Mouse (Mus musculus) bone marrow, adult 2 months (tissue): ENCODE data around the gene H2al1m. TPM values are rescaled to one million over a fixed set of nuclear protein-coding genes. Genes with fewer than 3 reads are reported as not detected.
A peak's percentile ranks its signal among the peaks of the same experiment; 100 is the strongest.
"Not testable (repeated sequence)": the region's sequence is repeated elsewhere in the genome, so short reads cannot be mapped to it uniquely, and the experiment has no call there.

Source experiments
- H3K27ac ChIP-seq: fragments of 200-500 bp; 2 replicates; pipeline ENCODE4 v1.5.1; 2012; ENCODE audit warnings: low read depth, mild to moderate bottlenecking, control low read depth, inconsistent platforms, low read length; ENCODE audit not compliant: control insufficient read depth, poor library complexity, insufficient read depth
- H3K4me1 ChIP-seq: fragments of 200-500 bp; 2 replicates; pipeline ENCODE4 v1.6.1; 2011; ENCODE audit warnings: low read length; ENCODE audit not compliant: control insufficient read depth, insufficient read depth
- H3K4me3 ChIP-seq: fragments of 200-500 bp; replicated peaks from 2 replicates; pipeline ENCODE3; 2011; ENCODE audit warnings: mild to moderate bottlenecking, low read depth, low read length, control low read depth; ENCODE audit not compliant: control insufficient read depth
- CTCF ChIP-seq: fragments of 200-500 bp; IDR thresholded peaks from 2 replicates; pipeline ENCODE4 v1.5.1; 2011; ENCODE audit warnings: low read length, control low read depth; ENCODE audit not compliant: control insufficient read depth, insufficient read depth
- POLR2A ChIP-seq: fragments of 200-500 bp; IDR thresholded peaks from 2 replicates; pipeline ENCODE4 v1.6.1; 2011; ENCODE audit warnings: low read depth, mild to moderate bottlenecking, control low read depth, low read length, borderline replicate concordance; ENCODE audit not compliant: control insufficient read depth
- WGBS: fragments of 180-500 bp; shearing (Covaris S2); methylation state at CpG from one replicate; pipeline ENCODE4 v1.1.7; 2018; 5-methylcytosine and 5-hydroxymethylcytosine counted together
- polyA plus RNA-seq: library from polyadenylated mRNA; stranded (reverse); fragments of >200 nt; gene quantifications from 2 replicates; pipeline ENCODE4 v1.2.4, GENCODE M21; 2011; ENCODE audit warnings: low replicate concordance; ENCODE audit not compliant: missing spikeins, insufficient read depth, insufficient read length

H2al1m gene
- 3.2 TPM in 1 of 2 replicates, not detected in the other for polyA plus RNA-seq

DNA sequence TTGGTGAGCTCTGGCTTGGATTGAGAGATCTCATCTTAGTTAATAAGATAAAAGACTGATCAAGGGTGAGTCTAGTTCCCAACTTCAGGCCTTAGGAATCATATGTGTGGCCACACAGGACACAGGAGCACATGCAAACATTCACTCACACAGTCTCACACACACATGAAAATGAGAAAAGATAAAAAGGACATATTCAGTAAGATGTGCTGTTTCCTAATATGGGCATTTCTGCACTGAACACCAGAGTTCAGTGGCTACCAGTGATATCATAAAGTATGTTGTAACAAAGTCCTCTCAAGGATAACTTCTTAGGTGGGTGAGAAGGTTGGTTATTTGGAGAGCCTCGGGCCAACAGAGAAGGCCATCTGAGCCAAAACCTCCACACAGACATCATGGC is at the start of gene H2al1m:
TSS of gene H2al1m (plus strand) at position 301 of the 400 bp plus-strand sequence.
- not testable (repeated sequence) for H3K4me3 ChIP-seq, H3K4me1 ChIP-seq, H3K27ac ChIP-seq
- WGBS, result no CpG with 5 or more reads among the region's 1 CpGs

DNA sequence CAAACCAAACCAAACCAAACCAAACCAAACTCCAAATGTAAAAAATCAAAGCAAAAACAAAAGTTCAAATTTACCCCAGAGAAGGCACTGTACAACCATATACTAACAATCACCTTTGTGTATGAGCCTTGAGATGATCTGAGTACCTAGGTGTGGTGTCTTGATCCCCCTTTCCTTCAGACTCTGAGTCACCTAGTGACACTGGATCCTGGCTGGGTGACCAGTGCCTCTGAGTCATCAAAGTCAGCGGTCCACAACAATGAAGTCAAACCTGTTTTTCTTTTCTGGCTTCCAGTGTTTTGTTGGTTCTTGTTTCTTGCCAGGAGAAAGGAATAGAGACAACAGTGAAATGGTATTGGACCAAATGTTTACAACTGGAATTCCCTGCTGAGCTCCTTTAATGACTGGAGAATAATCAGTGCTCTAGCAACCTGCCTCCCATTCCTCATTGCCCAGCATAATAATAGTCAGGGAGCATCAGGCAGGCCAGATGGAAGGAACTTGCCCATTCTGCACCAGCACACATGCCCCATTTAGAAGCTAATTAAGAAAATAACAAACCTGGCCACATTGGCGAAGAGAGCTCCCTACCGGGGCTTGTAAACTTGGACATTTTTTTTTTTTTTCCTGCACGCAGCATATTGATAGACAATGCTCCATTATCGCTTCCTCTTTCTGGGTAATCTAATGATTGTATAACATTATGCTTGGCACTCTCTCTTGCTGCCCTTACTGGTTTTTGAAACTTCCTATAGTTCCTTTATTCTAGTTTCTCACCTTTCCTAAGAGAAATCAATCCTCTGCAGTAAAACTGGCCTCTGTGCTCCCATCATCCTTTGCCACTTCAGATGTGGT is 42.6 kb upstream of the H2al1m start:
- Histone ChIP-seq H3K4me1 (no peaks in the 10 kb centered on the region; the same call in 1 of the 2 replicates), H3K4me3 (no peak overlapping the region), H3K27ac (no peak overlapping the region)
- TF ChIP-seq CTCF, result no peak
- TF ChIP-seq POLR2A, result no peak
- WGBS, result 63% methylated on average over 5 of the region's 5 CpGs

DNA sequence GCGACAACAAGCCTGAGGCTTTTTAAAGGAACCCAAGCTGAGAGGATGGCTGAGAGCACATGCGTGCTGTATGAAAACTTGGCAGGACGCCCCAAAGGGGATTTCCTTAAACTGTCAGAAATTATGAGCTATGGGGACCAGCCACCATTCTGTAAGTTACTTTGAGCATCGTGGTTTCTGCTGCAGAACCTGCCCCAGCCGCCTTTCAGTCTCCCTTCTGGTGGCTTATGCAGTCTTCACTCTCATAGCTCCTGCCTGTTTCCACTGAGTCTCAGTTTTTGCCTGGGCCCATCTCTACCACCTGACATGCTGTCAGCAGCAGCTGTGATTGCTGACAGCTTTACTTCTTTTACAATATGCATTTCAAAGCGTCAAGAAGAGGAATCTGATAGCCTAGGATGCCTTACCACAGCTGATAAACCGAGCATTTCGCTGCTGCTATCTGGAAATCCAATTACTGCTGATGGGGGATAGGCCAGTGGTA is 40.1 kb upstream of the H2al1m start:
- WGBS, result 31% methylated on average over 8 of the region's 8 CpGs
- TF ChIP-seq POLR2A (no peak), CTCF (no peak)
- Histone ChIP-seq H3K27ac (no peak overlapping the region), H3K4me3 (no peak overlapping the region), H3K4me1 (no peaks in the 10 kb centered on the region; the same call in 1 of the 2 replicates)

- no peak overlapping the region for H3K27ac ChIP-seq
- no peak overlapping the region for H3K4me3 ChIP-seq
- TF ChIP-seq CTCF (no peak), POLR2A (no peak)
- 29% methylated on average over 12 of the region's 12 CpGs for WGBS
- H3K4me1 ChIP-seq, result no peaks in the 10 kb centered on the region; the same call in 1 of the 2 replicates
These were observed 38.8 kb upstream of the H2al1m start for GRCm38 (mm10) chrX:9244603-9245336.

- H3K4me3 ChIP-seq, result no peak overlapping the region
- no peaks in the 10 kb centered on the region; the same call in 1 of the 2 replicates for H3K4me1 ChIP-seq
- WGBS, result 74% methylated on average over 5 of the region's 5 CpGs
- H3K27ac ChIP-seq, result no peak overlapping the region
- TF ChIP-seq POLR2A (no peak), CTCF (no peak)
These were observed 34.7 kb upstream of the H2al1m start for GRCm38 (mm10) chrX:9248911-9249310.

DNA sequence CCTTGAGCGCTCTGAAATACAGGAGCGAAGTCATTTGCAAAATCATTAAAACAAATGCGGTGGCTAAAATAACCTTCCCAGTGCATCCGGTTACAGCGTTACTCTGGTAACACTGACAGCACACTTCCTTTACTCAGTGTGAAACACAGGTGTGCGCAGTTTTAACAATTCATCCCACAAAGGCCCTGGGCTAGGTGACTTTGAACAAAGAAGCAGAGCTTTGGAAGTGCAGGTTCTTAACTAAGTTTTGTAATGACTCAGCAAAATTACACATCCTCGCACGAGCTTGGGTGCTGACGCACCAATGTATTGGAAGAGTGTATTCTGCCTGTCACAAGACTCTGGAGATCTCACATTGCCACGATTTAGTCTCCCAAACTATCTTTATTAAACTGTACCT is 29.6 kb upstream of the H2al1m start:
- no peaks in the 10 kb centered on the region for H3K4me1 ChIP-seq
- WGBS, result 23% methylated on average over 10 of the region's 10 CpGs
- H3K4me3 ChIP-seq, result no peak overlapping the region
- TF ChIP-seq CTCF (no peak), POLR2A (no peak)
- H3K27ac ChIP-seq, result no peak overlapping the region

DNA sequence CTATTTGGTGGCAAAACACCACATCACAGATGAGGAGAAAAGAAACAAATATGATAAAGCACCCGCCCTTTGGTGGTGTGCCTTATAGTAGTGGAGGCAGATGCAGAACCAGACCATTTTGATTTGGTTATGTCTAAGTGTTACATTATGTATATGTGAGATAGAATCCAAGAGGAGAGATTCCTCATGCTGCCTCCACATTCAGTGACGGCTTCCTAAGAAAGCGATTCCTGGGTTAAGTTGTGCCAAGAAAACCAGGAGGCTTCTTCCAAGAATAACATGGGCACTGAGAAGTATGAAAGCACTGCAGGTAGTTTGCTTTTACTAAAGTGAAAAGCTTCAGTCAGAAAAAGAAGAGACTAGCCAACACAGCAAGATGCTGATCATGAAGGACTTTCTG is 28.7 kb upstream of the H2al1m start:
- H3K27ac ChIP-seq, result no peak overlapping the region
- H3K4me3 ChIP-seq, result no peak overlapping the region
- H3K4me1 ChIP-seq, result no peaks in the 10 kb centered on the region
- WGBS, result 90% methylated on average over 3 of the region's 3 CpGs
- no peak for TF ChIP-seq CTCF
- no peak for TF ChIP-seq POLR2A

- TF ChIP-seq POLR2A (no peak), CTCF (no peak)
- 65% methylated on average over 5 of the region's 5 CpGs for WGBS
- no peak within 1 kb of the TSS for H3K27ac ChIP-seq
- no peaks in the 10 kb centered on the region for H3K4me1 ChIP-seq
- peak within 1 kb of the TSS; percentile 34 for H3K4me3 ChIP-seq
These were observed 26.8 kb upstream of the H2al1m start, which contains the start of gene Gm14862 for GRCm38 (mm10) chrX:9256766-9257165. TSS of gene Gm14862 (minus strand) at chrX:9256899.
